Mouse (Mus musculus): Measurements from ENCODE around the gene 1700024P04Rik.

GRCm38 (mm10) chr13:98958177-98958576 lies 26.2 kb downstream of the 1700024P04Rik start:
- TF ChIP-seq CTCF (IDR thresholded peaks at IDR 0.05; ENCODE audit: low read depth), result no peak
- no peak for TF ChIP-seq EP300 (IDR thresholded peaks at IDR 0.05; ENCODE audit: low read depth)
